Mouse (Mus musculus) forebrain, embryonic 11.5 days (tissue): Measurements from ENCODE around the gene Gnb5. TPM values are rescaled to one million over a fixed set of nuclear protein-coding genes. Genes with fewer than 3 reads are reported as not detected.

Source experiments
- ATAC-seq: fragments of 200-750 bp; cut with Nextera tagmentation; replicated peaks from 2 replicates; pipeline ENCODE4 v1.8.0; 2017; ENCODE audit warnings: moderate TSS enrichment; ENCODE audit not compliant: low FRiP score
- DNase-seq: peaks from one replicate; pipeline ENCODE4 v3.0.0-alpha.2; 2017; ENCODE audit warnings: low spot score
- H3K27ac ChIP-seq: fragments of 300-500 bp; sonication (generic); 2 replicates; pipeline ENCODE4 v1.5.1; 2014; ENCODE audit warnings: low read depth, low read length
- H3K27me3 ChIP-seq: fragments of 300-500 bp; sonication (generic); 2 replicates; pipeline ENCODE4 v1.6.1; 2014; ENCODE audit warnings: mild to moderate bottlenecking, low read length, mixed read lengths; ENCODE audit not compliant: control insufficient read depth, insufficient read depth
- H3K36me3 ChIP-seq: fragments of 300-500 bp; sonication (generic); 2 replicates; pipeline ENCODE4 v1.6.1; 2014; ENCODE audit warnings: mild to moderate bottlenecking, low read length, moderate library complexity, mixed read lengths; ENCODE audit not compliant: control insufficient read depth, insufficient read depth
- H3K4me1 ChIP-seq: fragments of 300-500 bp; sonication (generic); replicated peaks from 2 replicates; pipeline ENCODE4 v1.6.1; 2014; ENCODE audit warnings: low read length, mixed read lengths; ENCODE audit not compliant: control insufficient read depth, insufficient read depth
- H3K4me2 ChIP-seq: fragments of 300-500 bp; sonication (generic); 2 replicates; pipeline ENCODE4 v1.6.1; 2014; ENCODE audit warnings: low read depth, mild to moderate bottlenecking, low read length, moderate library complexity, mixed read lengths; ENCODE audit not compliant: severe bottlenecking
- H3K4me3 ChIP-seq: fragments of 300-500 bp; sonication (generic); 2 replicates; pipeline ENCODE4 v1.5.1; 2014; ENCODE audit warnings: low read depth, low read length
- H3K9ac ChIP-seq: fragments of 300-500 bp; sonication (generic); 2 replicates; pipeline ENCODE4 v1.6.1; 2014; ENCODE audit warnings: low read length
- H3K9me3 ChIP-seq: fragments of 300-500 bp; sonication (generic); 2 replicates; pipeline ENCODE4 v1.6.1; 2016; ENCODE audit warnings: low read length, mixed read lengths; ENCODE audit not compliant: control insufficient read depth
- WGBS: fragments of 180-500 bp; shearing (Covaris S2); extraction: QIAGEN DNeasy Blood & Tissue Kit; methylation state at CpG from one replicate; pipeline ENCODE4 v1.1.7; 2014; 5-methylcytosine and 5-hydroxymethylcytosine counted together
- polyA plus RNA-seq: library from polyadenylated mRNA; unstranded; fragments of >200 nt; fragmentation: Nextera tagmentation; extraction: Ambion mirVana; gene quantifications from 2 replicates; pipeline ENCODE4 v1.2.1, GENCODE M21; 2014

Gene Gnb5
- polyA plus RNA-seq, 1 experiment from 2014 or later: 34.1 TPM

DNA sequence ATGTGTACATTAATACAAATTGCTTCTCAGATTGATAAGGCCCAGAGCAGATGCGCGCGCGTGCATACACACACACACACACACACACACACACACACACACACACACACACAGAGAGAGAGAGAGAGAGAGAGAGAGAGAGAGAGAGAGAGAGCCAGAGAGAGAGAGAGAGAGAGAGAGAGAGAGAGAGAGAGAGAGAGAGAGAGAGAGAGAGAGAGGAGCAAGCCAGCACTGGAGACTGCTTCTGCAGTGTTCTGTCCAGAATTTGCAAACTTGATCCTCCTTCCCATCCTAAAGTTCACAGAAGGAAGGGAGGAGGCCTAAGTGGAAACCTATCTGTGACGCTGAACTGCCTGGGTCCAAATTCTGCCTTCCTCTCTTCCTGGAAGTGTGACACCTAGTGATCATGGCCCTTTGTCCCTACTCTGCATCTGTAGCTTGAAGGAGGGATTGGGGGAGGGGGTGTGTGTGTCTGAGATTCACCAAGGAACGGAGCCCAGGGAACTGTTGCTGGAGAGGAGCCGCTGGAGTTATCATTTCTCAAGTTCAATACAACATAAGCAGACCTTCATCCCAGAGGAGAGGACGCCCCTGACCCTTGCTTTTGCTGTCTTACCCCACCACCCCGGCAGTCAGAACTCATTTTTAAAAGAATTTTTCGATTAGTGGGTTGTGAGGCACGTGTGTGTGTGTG lies 7.2 kb downstream of the Gnb5 start:
- no peak for DNase-seq
- Histone ChIP-seq H3K4me3 (peak overlapping the region; percentile 71), H3K4me2 (peak overlapping the region; percentile 84), H3K4me1 (no peaks in the 10 kb centered on the region; the same call in 1 of the 2 replicates), H3K9me3 (no peaks in the 10 kb centered on the region), H3K27me3 (no peaks in the 10 kb centered on the region), H3K36me3 (no peaks in the 10 kb centered on the region), H3K27ac (no peak overlapping the region; the same call in 1 of the 2 replicates), H3K9ac (peak overlapping the region; percentile 76; the same call in 1 of the 2 replicates)
- WGBS: 40% methylated on average over 11 of the region's 11 CpGs
- ATAC-seq: peak; percentile 28

DNA sequence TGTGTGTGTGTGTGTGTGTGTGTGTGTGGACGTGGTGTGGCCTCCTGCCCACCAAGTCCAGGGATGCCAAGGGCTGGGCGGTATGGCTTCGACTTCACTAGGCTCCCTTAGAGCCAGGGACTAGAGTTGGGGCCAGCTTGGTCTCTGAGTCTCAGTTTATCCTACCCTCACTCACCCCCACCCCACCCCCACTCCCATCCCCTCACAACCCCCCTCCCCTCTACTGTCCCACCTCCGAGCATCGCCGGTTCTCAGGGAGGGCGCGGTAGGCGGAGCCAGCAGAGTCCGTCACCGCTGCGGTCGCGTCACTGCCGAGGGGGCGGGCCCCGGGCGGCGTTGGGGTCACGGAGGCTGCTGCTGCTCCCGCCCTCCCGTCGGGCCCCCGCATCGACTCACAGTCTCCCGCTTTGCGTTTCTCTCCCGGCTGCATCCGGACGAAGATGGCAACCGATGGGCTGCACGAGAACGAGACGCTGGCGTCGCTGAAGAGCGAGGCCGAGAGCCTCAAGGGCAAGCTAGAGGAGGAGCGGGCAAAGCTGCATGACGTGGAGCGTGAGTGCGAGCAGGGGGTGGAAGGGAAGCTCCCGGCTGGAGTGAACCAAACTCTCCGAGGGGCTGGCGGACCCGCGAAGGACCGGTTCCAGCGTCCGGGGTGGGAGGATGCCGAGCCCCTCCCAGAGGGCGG lies 7.9 kb downstream of the Gnb5 start:
- DNase-seq (peak; percentile 92), ATAC-seq (peak; percentile 87)
- Histone ChIP-seq H3K4me3 (peak overlapping the region; percentile 71), H3K9ac (peak overlapping the region; percentile 76), H3K36me3 (no peaks in the 10 kb centered on the region), H3K27me3 (no peaks in the 10 kb centered on the region), H3K27ac (peak overlapping the region; percentile 41; the same call in 1 of the 2 replicates), H3K4me2 (peak overlapping the region; percentile 84), H3K9me3 (no peaks in the 10 kb centered on the region), H3K4me1 (no peaks in the 10 kb centered on the region; the same call in 1 of the 2 replicates)
- under 1% methylated on average over 52 of the region's 52 CpGs for WGBS

DNA sequence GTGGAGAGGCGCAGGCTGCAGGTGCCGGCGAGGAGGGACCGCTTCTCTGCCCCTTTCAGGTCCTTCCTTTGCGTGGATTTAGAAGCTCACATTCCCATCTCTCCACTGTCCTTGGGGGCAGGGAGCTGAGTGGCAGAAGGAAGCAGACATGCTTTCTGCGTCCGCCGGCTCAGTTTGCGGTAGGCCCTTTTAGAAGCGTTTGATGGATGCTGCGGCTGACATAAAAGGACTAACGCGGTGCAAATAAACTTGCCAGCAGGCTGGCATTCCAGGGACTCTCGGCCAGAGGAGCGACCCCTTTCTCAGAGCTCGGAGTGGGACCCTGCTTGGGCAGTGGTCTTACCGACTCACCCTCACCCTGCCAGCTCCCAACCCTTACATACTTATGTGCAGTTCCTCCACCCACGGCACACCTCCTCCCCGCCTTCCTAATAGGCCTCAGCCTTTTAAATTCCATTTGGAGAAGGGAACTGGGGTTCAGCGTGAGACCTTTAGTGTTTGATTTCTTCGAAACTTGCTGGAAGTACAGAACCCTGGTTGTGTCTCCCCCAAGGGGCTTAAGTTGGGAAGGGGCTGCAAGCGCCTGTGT lies 8.5 kb downstream of the Gnb5 start:
- Histone ChIP-seq H3K9me3 (no peaks in the 10 kb centered on the region), H3K4me2 (peak overlapping the region; percentile 84), H3K27me3 (no peaks in the 10 kb centered on the region), H3K36me3 (no peaks in the 10 kb centered on the region), H3K9ac (peak overlapping the region; percentile 76), H3K4me3 (peak overlapping the region; percentile 71), H3K4me1 (no peaks in the 10 kb centered on the region; the same call in 1 of the 2 replicates), H3K27ac (0 out of 2 replicates have a peak overlapping the region, but pooled peaks have one; percentile 41)
- no peak for DNase-seq
- ATAC-seq: peak; percentile 31; the same call in 1 of the 2 replicates
- 2% methylated on average over 22 of the region's 22 CpGs for WGBS

DNA sequence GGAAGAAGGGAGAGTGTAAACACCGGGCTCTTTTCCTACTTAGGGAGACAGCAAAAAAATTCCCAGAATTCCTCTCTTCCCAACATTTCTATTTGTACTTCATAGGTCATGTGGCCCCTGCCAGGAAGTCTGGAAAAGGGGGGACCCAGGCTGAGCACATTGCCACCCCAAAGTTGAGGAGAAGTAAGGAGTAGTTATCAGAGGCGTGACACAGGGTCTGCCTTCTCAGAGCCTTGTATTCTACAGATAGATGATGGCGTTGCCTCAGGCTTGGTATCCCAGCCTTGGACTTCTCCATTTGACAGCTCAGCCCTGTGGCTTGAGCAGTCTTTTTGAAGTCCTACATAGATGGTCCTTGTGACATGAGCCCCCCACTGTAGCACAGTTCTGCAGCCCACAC lies 9.2 kb downstream of the Gnb5 start:
- WGBS: 73% methylated on average over 3 of the region's 3 CpGs
- DNase-seq (no peak), ATAC-seq (no peak)
- no peaks in the 10 kb centered on the region for H3K36me3 ChIP-seq
- H3K4me1 ChIP-seq: no peaks in the 10 kb centered on the region; the same call in 1 of the 2 replicates
- no peaks in the 10 kb centered on the region for H3K27me3 ChIP-seq
- H3K27ac ChIP-seq: no peak overlapping the region
- no peaks in the 10 kb centered on the region for H3K9me3 ChIP-seq
- H3K4me2 ChIP-seq: peak overlapping the region; percentile 84
- peak overlapping the region; percentile 71; the same call in 1 of the 2 replicates for H3K4me3 ChIP-seq
- no peak overlapping the region; the same call in 1 of the 2 replicates for H3K9ac ChIP-seq

DNA sequence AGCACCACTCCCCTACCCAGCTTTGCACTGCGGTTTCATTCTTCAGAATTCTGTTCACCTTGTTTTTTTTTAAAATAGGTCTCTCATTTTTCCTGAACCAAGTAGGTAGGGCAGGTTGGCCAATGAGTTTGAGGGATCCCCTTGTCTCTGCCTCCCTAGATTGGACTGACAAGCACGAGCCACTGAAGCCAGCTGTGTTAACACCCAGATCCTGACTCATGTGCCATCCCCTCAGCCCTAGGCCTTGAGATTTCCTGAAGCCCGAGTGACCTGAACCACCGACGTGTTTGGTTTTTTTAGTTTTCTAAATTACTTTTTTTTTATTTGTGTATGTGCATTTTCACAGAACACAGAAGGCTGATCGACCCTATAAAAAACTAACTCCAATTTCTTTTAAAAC lies 10.7 kb downstream of the Gnb5 start:
- 91% methylated on average over 6 of the region's 6 CpGs for WGBS
- ATAC-seq: no peak
- H3K9ac ChIP-seq: no peak overlapping the region
- H3K27ac ChIP-seq: no peak overlapping the region
- H3K36me3 ChIP-seq: no peaks in the 10 kb centered on the region
- H3K9me3 ChIP-seq: no peaks in the 10 kb centered on the region
- no peak overlapping the region for H3K4me3 ChIP-seq
- DNase-seq: no peak
- H3K4me2 ChIP-seq: no peak overlapping the region
- H3K27me3 ChIP-seq: no peaks in the 10 kb centered on the region
- H3K4me1 ChIP-seq: no peaks in the 10 kb centered on the region; the same call in 1 of the 2 replicates

DNA sequence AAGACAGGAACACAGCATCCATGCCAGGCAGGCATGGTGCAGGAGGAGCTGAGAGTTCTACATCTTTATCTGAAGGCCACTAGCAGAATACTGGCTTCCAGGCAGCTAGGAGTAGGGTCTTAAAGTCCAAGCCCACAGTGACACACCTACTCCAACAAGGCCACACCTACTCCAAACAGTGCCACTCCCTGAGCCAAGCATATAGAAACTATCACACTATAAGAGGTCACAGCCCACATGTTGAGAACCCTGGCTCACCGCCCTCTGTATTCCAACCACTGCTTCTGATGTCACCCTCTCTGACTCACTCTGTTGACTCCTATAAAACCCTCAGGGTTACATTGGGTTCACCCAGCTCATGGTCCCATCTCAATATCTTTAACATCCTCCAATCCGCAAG lies 12.1 kb downstream of the Gnb5 start:
- no peaks in the 10 kb centered on the region for H3K36me3 ChIP-seq
- H3K4me3 ChIP-seq: no peak overlapping the region
- WGBS: 99% methylated on average over 2 of the region's 2 CpGs
- no peak overlapping the region for H3K4me2 ChIP-seq
- H3K27ac ChIP-seq: no peak overlapping the region
- ATAC-seq (no peak), DNase-seq (no peak)
- H3K27me3 ChIP-seq: no peaks in the 10 kb centered on the region
- H3K9me3 ChIP-seq: no peaks in the 10 kb centered on the region
- H3K4me1 ChIP-seq: no peaks in the 10 kb centered on the region; the same call in 1 of the 2 replicates
- H3K9ac ChIP-seq: no peak overlapping the region

DNA sequence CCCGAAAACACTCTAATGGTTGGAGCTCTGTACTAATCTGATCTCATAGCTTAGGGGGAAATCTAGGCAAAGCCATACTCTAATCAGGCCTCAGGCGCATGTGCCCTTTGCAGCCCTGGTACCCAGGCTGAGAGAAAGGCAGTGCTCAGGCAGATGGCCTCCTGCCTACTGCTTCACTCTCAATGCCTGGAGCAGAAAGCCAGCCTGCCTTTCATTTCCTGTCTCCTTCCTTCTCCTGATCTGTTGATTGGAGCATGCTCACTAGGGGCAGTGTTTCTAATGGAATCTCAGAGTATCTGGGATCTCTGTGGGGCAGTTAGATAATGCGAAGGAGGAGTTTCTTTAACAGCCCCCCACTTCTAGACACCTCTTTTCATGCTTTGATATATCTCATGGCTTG lies 13.3 kb downstream of the Gnb5 start:
- H3K4me2 ChIP-seq: no peak overlapping the region
- H3K36me3 ChIP-seq: no peaks in the 10 kb centered on the region
- no peak overlapping the region for H3K9ac ChIP-seq
- H3K27ac ChIP-seq: no peak overlapping the region
- no peak overlapping the region for H3K4me3 ChIP-seq
- no peak for DNase-seq
- H3K9me3 ChIP-seq: no peaks in the 10 kb centered on the region
- no peak for ATAC-seq
- WGBS: 84% methylated on average over 3 of the region's 3 CpGs
- no peaks in the 10 kb centered on the region; the same call in 1 of the 2 replicates for H3K4me1 ChIP-seq
- H3K27me3 ChIP-seq: no peaks in the 10 kb centered on the region

DNA sequence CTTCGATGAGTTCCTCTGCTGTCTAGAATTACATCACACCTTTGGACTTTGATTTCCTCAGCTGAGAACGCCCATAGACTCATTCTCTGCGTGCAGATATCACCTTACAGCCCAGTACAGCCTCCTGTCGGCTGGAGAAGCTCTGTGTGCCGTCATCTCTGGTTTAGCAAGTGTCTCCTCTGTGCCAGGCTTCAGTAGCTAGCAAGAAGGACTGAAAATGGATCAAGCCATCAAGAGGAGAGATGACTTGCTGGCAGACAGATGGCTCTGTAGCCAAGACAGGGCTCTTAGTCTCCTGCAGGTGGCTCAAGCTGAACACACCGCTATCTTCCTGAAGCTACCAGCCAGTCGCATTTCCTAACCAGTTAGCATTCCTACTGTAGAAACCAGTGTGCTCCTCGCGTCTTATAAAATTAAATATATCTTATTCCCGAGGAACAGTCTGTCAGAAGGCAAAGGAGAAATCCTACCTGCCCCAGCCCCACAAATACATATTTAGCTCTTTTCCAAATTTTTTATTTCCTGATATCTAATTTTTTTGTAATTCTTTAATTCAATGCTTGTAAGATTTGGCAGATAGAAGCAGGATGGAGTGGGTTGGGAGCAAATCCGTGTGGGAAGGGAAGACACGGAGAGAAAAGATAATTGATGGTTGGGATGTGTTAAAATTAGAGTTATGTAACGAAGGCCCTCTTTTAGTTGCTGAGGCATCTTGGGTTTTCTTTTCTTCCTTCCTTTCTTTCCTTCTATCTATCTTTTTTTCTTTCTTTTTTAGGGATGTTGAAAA lies 16.2 kb downstream of the Gnb5 start:
- no peaks in the 10 kb centered on the region for H3K4me1 ChIP-seq
- H3K9ac ChIP-seq: no peak overlapping the region
- WGBS: 90% methylated on average over 13 of the region's 13 CpGs

More for the DNA sequence above, 16.2 kb downstream of the Gnb5 start:
- Histone ChIP-seq H3K4me3 (no peak overlapping the region), H3K9me3 (no peaks in the 10 kb centered on the region), H3K27me3 (no peaks in the 10 kb centered on the region), H3K36me3 (no peaks in the 10 kb centered on the region), H3K27ac (no peak overlapping the region), H3K4me2 (no peak overlapping the region)
- ATAC-seq (no peak), DNase-seq (no peak)
